Mouse (Mus musculus) forebrain, embryonic 10.5 days (tissue): Measurements from ENCODE around the gene Pih1d3. TPM values are rescaled to one million over a fixed set of nuclear protein-coding genes. Genes with fewer than 3 reads are reported as not detected.

Experiments used
- DNase-seq: peaks from one replicate; pipeline ENCODE4 v3.0.0-alpha.2; 2017; ENCODE audit warnings: low spot score; ENCODE audit errors: extremely low spot score
- H3K27ac ChIP-seq: fragments of 300-500 bp; sonication (generic); 2 replicates; pipeline ENCODE4 v1.5.1; 2016; ENCODE audit warnings: mild to moderate bottlenecking
- H3K27me3 ChIP-seq: fragments of 300-500 bp; sonication (generic); 2 replicates; pipeline ENCODE4 v1.6.1; 2016; ENCODE audit warnings: mild to moderate bottlenecking; ENCODE audit not compliant: poor library complexity, severe bottlenecking
- H3K36me3 ChIP-seq: fragments of 300-500 bp; sonication (generic); replicated peaks from 2 replicates; pipeline ENCODE4 v1.6.1; 2016; ENCODE audit warnings: mild to moderate bottlenecking, moderate library complexity
- H3K4me1 ChIP-seq: fragments of 300-500 bp; sonication (generic); 2 replicates; pipeline ENCODE4 v1.6.1; 2016
- H3K4me3 ChIP-seq: fragments of 300-500 bp; sonication (generic); 2 replicates; pipeline ENCODE4 v1.5.1; 2016; ENCODE audit warnings: mild to moderate bottlenecking, moderate library complexity
- H3K9me3 ChIP-seq: fragments of 300-500 bp; sonication (generic); 2 replicates; pipeline ENCODE4 v1.6.1; 2016; ENCODE audit warnings: mild to moderate bottlenecking, moderate library complexity
- WGBS: fragments of 180-500 bp; shearing (Covaris S2); methylation state at CpG from one replicate; pipeline ENCODE4 v1.1.7; 2016; 5-methylcytosine and 5-hydroxymethylcytosine counted together
- polyA plus RNA-seq: library from polyadenylated mRNA; unstranded; fragments of >200 nt; fragmentation: Nextera tagmentation; extraction: Ambion mirVana; gene quantifications from 2 replicates; pipeline ENCODE4 v1.2.1, GENCODE M21; 2016

The Pih1d3 gene
- polyA plus RNA-seq = not detected in 2 replicates

DNA sequence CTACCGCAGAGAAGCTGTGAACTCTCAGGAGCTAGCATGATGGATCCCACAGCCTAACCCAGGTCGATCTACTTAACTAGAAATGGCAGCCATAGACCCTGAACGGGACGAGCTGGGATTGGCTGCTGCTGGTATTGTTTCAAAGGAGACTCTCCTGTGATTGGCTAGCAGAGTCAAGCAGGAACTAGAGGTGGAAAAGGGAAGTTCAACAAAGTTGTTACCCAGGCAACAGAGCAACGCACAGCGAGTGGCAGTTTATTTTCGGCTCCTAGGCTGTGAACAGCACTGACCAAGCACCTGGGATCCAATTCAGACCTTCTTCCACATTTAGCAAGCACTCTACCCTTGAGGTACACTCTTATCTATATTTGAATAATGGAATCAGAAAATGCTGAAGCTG, at the start of gene Pih1d3, which contains the start of gene 4931428L18Rik:
Pih1d3 (plus strand) TSS at position 275 of the 400 bp plus-strand sequence.
4931428L18Rik (minus strand) TSS at position 121 of the 400 bp plus-strand sequence.
- Histone ChIP-seq H3K4me1 (no peaks in the 10 kb centered on the region), H3K9me3 (no peaks in the 10 kb centered on the region), H3K27me3 (no peaks in the 10 kb centered on the region), H3K27ac (no peak within 1 kb of the TSS), H3K4me3 (no peak within 1 kb of the TSS), H3K36me3 (no peaks in the 10 kb centered on the region)
- WGBS = 86% methylated on average over 7 of the region's 7 CpGs
- no peak for DNase-seq

DNA sequence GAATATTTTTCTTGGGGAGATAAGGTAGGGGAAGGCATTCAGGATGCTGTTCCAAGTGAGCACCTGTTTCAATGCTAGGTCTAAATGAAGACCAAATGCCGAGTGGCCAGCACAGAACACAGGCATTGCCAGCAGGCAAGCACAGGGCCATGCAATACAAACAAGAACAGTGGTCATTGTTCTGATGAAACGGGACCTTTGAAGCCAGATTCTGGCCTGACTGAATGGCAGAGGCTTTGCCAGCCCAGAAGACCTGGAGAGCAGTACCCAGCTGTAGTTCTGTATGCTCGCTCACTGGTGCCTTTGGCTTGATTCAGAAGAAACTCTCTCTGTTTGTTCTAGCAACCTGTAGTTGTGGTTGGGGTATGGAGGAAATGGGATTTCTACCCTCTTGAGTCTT, 47.2 kb upstream of the Pih1d3 start:
- Histone ChIP-seq H3K36me3 (no peaks in the 10 kb centered on the region), H3K27ac (no peak overlapping the region), H3K27me3 (no peaks in the 10 kb centered on the region), H3K9me3 (no peaks in the 10 kb centered on the region), H3K4me1 (no peaks in the 10 kb centered on the region), H3K4me3 (no peak overlapping the region)
- WGBS = 72% methylated on average over 3 of the region's 3 CpGs
- no peak for DNase-seq

DNA sequence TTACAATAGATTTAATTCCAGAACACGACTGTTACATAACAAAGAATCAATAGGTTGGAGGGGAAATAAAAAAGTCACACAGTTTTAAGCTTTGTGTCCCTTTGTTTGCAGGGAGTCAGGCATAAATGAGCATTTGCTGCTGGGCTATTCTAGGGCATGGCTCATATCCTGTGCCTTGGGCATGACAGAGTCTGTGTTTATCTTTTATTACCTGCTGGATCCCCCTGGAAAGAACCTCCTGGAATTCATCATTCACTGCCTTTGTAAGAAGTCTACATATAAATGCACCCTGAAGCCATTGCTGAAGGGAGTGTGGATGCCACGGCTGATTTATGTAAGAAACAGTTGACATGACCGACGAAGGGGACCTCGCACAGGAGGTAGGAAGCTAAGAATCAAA, 46.5 kb upstream of the Pih1d3 start, which contains the start of gene Lgsn:
Lgsn (plus strand) TSS at position 301 of the 400 bp plus-strand sequence.
- no peak within 1 kb of the TSS for H3K27ac ChIP-seq
- DNase-seq = no peak
- no peaks in the 10 kb centered on the region for H3K4me1 ChIP-seq
- H3K4me3 ChIP-seq = no peak within 1 kb of the TSS
- no peaks in the 10 kb centered on the region for H3K9me3 ChIP-seq
- H3K27me3 ChIP-seq = no peaks in the 10 kb centered on the region
- no peaks in the 10 kb centered on the region for H3K36me3 ChIP-seq
- 86% methylated on average over 5 of the region's 5 CpGs for WGBS

DNA sequence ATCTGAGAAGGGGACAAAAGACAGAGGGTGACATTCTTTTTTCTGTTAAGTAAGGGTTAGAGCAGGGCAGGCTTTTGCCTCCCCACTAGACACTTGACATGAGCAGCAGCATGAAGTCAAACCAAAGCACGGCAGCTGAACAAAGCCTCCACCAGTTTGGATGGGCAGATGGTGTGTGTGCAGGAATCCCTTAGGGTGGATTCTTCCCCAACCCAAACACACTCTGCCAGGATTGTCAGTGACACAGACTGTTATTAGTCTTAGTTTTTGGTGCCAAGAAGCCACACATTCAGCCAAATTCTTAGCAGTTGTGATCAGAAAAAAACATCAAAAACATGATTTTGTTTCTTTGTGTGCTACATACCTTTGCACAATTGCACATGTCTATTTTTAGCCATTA, 44.4 kb upstream of the Pih1d3 start:
- 64% methylated on average over 1 of the region's 1 CpGs for WGBS
- Histone ChIP-seq H3K9me3 (no peaks in the 10 kb centered on the region), H3K27ac (no peak overlapping the region), H3K4me1 (no peaks in the 10 kb centered on the region), H3K27me3 (no peaks in the 10 kb centered on the region), H3K4me3 (no peak overlapping the region), H3K36me3 (no peaks in the 10 kb centered on the region)
- DNase-seq = no peak

DNA sequence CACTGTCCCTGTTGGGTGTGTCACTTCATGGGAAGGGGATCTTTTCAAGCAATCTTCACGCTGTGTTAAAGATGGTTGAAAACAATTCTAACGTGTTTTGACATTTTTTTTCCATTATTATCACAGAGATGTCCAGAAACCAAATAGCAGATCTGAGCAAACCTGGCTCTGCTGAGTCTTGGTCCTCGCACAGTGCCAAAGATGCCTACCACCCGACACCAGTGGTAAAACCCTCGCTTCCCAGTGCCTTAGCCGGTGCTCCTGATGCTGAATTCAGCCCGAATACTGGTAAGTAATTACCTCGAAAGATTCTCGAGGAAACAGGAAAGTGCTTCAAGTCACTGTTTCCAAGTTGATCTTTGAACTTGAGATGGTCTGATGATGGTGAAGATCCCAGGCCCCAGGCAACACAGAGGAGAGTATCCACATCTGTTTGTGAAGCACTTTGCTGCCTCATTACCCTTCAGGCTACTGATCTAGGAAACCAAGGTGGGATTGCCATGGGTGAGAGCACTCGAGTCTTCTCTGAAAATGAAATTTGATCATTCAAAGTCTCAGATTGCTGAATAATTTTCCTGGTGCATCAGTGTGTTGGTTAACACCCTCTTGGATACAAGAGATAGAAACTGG, 32.3 kb upstream of the Pih1d3 start:
- no peak for DNase-seq
- Histone ChIP-seq H3K36me3 (no peaks in the 10 kb centered on the region), H3K27ac (no peak overlapping the region), H3K4me1 (no peaks in the 10 kb centered on the region), H3K9me3 (no peaks in the 10 kb centered on the region), H3K27me3 (no peaks in the 10 kb centered on the region), H3K4me3 (no peak overlapping the region)
- WGBS = 83% methylated on average over 10 of the region's 10 CpGs

DNA sequence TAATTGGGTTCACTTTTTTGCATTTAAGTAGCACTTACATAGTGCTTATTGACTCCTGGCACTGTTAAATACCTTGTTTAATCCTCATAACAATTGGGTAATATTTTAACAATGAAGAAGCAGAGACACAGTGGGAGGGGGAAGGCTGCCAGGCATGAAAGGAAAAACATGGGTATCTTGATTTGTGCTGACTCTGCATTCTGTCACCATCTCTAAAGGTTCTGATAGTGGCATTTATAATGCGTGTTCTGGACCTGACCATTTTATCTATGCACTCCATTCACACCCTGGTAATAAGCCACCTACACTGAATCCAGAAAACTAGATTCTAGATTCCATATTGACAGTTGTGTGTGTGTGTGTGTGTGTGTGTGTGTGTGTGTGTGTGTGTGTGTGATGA, 27.0 kb upstream of the Pih1d3 start:
- H3K9me3 ChIP-seq = no peaks in the 10 kb centered on the region
- DNase-seq = no peak
- H3K27me3 ChIP-seq = no peaks in the 10 kb centered on the region
- no peaks in the 10 kb centered on the region for H3K36me3 ChIP-seq
- 88% methylated on average over 1 of the region's 1 CpGs for WGBS
- H3K27ac ChIP-seq = no peak overlapping the region
- H3K4me3 ChIP-seq = no peak overlapping the region
- H3K4me1 ChIP-seq = no peaks in the 10 kb centered on the region

DNA sequence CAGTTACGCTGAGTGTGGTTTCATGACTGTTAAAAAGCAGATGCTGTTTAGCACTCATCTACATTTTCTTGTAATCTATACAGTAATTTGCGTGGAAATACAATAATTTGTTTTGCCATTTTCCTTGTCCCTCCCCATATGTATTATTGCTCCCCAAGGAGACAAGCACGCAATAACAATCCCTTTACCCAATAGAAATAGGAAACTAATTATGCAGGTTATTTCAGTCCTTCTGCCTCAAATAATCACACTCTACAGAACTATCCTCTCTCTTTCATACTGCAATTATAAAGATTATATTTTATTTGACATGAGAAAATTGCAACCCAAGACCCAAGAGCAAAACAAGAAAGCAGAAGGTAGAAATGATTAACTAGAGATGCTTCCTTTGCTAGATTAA, 25.7 kb upstream of the Pih1d3 start:
- Histone ChIP-seq H3K27ac (no peak overlapping the region), H3K4me3 (no peak overlapping the region), H3K9me3 (no peaks in the 10 kb centered on the region), H3K4me1 (no peaks in the 10 kb centered on the region), H3K36me3 (no peaks in the 10 kb centered on the region), H3K27me3 (no peaks in the 10 kb centered on the region)
- DNase-seq = no peak
- whole genome bisulfite sequencing = 92% methylated on average over 3 of the region's 3 CpGs

DNA sequence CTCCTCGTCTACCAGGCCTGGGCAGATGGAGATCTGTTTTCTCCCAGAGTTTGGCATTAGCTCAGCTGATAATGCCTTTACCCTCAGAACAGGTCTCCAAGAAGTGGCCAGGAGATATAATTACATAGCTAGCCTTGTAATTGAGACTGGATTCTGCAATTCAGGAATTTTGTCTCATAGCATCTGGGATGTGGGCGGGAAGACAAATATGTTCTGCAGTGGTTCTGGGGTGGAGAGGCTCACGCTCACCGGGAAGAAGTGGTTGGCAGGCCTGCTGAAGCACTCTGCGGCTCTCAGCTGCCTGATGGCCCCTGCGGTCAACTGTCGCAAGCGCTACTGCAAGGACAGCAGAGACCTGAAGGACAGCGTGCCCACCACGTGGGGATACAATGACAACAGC, 18.9 kb upstream of the Pih1d3 start:
- no peaks in the 10 kb centered on the region for H3K9me3 ChIP-seq
- H3K27ac ChIP-seq = no peak overlapping the region
- 93% methylated on average over 10 of the region's 10 CpGs for WGBS
- H3K4me1 ChIP-seq = no peaks in the 10 kb centered on the region
- DNase-seq = no peak
- H3K27me3 ChIP-seq = no peaks in the 10 kb centered on the region
- H3K36me3 ChIP-seq = no peaks in the 10 kb centered on the region
- H3K4me3 ChIP-seq = no peak overlapping the region

DNA sequence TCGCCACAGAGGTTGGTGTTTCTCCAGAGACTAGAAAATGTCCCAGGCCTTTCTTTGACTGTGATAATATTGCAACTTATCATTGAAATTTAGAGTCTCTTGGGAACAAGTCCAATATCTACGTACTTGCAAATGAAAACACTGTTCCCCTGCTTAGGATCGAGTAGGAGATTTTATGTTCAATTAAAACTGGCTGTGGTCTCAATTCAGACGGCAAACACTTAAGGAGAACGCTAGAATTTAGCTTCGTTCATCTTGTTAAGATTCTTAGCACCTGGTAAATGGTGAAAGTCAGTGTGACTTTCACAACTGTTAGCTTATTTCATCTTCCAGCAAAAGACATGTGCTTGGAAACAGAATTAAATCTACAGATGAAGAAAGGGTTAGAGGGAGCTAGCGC, 17.3 kb upstream of the Pih1d3 start:
- Histone ChIP-seq H3K4me3 (no peak overlapping the region), H3K27ac (no peak overlapping the region), H3K36me3 (no peaks in the 10 kb centered on the region), H3K4me1 (no peaks in the 10 kb centered on the region), H3K9me3 (no peaks in the 10 kb centered on the region), H3K27me3 (no peaks in the 10 kb centered on the region)
- DNase-seq = no peak
- 84% methylated on average over 7 of the region's 7 CpGs for WGBS

DNA sequence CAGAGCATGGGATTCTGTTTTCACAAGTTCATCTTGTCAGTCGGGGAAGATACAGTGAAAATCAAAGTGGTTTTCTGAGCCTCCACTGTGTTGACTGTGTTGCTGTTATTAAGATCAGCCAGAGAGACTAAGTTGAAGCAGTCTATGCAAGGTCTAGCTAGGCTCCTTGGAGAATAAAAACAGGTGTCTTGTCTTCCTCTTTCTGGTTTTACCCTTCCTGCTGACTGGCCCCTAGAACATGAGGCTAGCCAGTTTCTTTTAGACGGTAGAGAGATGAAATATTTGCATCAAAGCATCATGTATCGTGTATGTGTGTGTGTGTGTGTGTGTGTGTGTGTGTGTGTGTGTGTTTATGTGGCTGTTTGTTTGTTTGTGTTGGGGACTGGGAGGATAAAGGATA, 16.9 kb upstream of the Pih1d3 start:
- no peak overlapping the region for H3K4me3 ChIP-seq
- no peaks in the 10 kb centered on the region for H3K27me3 ChIP-seq
- H3K9me3 ChIP-seq = no peaks in the 10 kb centered on the region
- H3K36me3 ChIP-seq = no peaks in the 10 kb centered on the region
- H3K27ac ChIP-seq = no peak overlapping the region
- no peak for DNase-seq
- WGBS = 84% methylated on average over 3 of the region's 3 CpGs
- H3K4me1 ChIP-seq = no peaks in the 10 kb centered on the region

DNA sequence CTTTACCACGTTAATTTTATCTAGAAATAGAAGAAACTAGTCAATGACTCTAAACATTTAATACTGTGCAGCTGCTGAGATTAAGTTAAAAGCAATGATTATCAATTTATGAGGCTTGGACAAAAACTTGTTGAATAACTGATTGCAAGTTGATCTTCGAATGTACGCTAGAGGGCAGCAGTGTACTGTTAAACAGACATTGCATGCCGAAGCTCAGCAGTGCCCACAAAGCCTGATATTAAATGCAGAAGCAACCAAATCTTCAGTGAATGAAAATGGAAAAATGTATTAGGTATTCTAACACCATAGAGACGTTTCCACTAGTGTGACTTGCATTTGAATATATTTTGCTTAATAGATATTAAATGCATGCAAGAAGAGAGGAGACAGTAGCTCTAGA, 12.5 kb upstream of the Pih1d3 start:
- WGBS = 3% methylated on average over 5 of the region's 5 CpGs
- Histone ChIP-seq H3K4me3 (no peak overlapping the region), H3K36me3 (no peaks in the 10 kb centered on the region), H3K9me3 (no peaks in the 10 kb centered on the region), H3K27me3 (no peaks in the 10 kb centered on the region), H3K4me1 (no peaks in the 10 kb centered on the region), H3K27ac (no peak overlapping the region)
- no peak for DNase-seq

DNA sequence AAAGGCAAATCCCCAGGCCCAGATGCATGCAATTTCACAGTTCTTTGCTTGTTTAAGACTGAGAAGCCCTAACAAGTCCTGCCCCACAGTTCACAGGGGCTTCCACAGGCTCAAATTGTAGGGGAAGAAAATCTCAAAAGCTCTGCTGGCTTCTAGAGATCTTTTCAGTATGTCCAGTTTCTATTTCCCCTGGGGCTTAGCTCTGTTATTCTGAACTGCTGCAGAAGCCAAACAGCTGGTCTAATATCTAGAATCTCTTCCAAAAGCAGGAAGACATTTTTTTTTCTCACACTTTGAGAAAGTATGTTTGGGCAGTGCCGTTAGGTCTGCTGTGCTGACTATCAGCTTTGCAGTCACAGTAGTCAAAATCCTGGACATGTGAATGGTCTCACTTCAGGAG, 7.8 kb upstream of the Pih1d3 start:
- WGBS = 88% methylated on average over 1 of the region's 1 CpGs
- no peak overlapping the region for H3K27ac ChIP-seq
- H3K9me3 ChIP-seq = no peaks in the 10 kb centered on the region
- no peak overlapping the region for H3K4me3 ChIP-seq
- no peak for DNase-seq
- H3K4me1 ChIP-seq = no peaks in the 10 kb centered on the region
- no peaks in the 10 kb centered on the region for H3K36me3 ChIP-seq
- H3K27me3 ChIP-seq = no peaks in the 10 kb centered on the region

DNA sequence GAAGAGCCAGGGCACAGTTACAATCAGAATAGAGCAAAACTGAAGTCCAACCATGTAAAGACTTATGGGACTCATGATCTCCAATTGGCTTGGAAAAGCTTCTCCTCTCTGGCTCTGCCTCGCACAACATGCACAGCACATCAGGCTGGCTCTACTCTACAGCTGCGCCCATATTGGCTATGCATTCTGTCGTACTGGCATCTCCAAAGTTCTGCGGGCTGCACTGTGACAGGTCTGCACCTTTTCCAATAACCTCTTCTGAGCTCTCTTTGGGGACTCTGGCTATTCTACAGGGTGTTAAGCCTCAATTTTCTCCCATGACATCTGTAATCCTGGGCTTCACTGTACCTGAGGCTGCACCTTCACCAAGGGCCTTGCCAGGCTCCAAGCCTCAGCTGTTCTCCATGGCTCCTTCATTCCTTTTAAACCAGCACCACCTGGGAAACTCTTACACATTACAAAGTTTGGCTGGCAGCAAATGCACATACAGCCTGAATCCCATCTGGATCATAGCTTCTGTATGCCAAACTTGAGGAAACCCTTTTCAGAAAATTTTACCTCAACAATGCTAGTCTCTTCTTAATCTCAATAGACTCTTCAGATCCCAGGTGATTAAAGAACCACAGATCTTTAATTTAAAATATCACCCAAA, 1.9 kb upstream of the Pih1d3 start:
- Histone ChIP-seq H3K36me3 (no peaks in the 10 kb centered on the region), H3K4me3 (no peak overlapping the region), H3K9me3 (no peaks in the 10 kb centered on the region), H3K4me1 (no peaks in the 10 kb centered on the region), H3K27me3 (no peaks in the 10 kb centered on the region), H3K27ac (no peak overlapping the region)
- no peak for DNase-seq
- WGBS = 90% methylated on average over 4 of the region's 4 CpGs
